Mouse (Mus musculus): ENCODE measurements around the gene Pibf1. TPM values are rescaled to one million over a fixed set of nuclear protein-coding genes. Genes with fewer than 3 reads are reported as not detected.

Gene Pibf1
- polyA plus RNA-seq, 1 experiment from 2014 or later: 20.2 TPM

GRCm38 (mm10) chr14:99104542-99105123 is 5.4 kb downstream of the Pibf1 start:
- no peaks in the 10 kb centered on the region for H3K4me1 ChIP-seq (ENCODE audit: control insufficient read depth, insufficient read depth, low read length)
- no peak overlapping the region for H3K9ac ChIP-seq (ENCODE audit: low read length)
- no peak overlapping the region for H3K4me3 ChIP-seq (ENCODE audit: low read depth, low read length)
- 92% methylated on average over 6 of the region's 6 CpGs for WGBS
- no peaks in the 10 kb centered on the region for H3K9me3 ChIP-seq (ENCODE audit: control insufficient read depth, low read length)
- H3K27me3 ChIP-seq (ENCODE audit: control insufficient read depth, insufficient read depth, low read length): no peaks in the 10 kb centered on the region
- ATAC-seq (ENCODE audit: insufficient read depth, low FRiP score, low TSS enrichment): no peak
- H3K36me3 ChIP-seq (ENCODE audit: control insufficient read depth, insufficient read depth, low read length): peaks cover 6% of the 10 kb centered on the region
- no peak overlapping the region for H3K4me2 ChIP-seq (ENCODE audit: low read depth)
- no peak for DNase-seq (ENCODE audit: low spot score)
- H3K27ac ChIP-seq (ENCODE audit: low read depth, low read length): no peak overlapping the region

GRCm38 (mm10) chr14:99106671-99107070 is 7.4 kb downstream of the Pibf1 start:
- Histone ChIP-seq H3K36me3 (ENCODE audit: control insufficient read depth, insufficient read depth, low read length) (peaks cover 6% of the 10 kb centered on the region), H3K4me1 (ENCODE audit: control insufficient read depth, insufficient read depth, low read length) (no peaks in the 10 kb centered on the region), H3K27me3 (ENCODE audit: control insufficient read depth, insufficient read depth, low read length) (no peaks in the 10 kb centered on the region), H3K27ac (ENCODE audit: low read depth, low read length) (no peak overlapping the region), H3K9me3 (ENCODE audit: control insufficient read depth, low read length) (no peaks in the 10 kb centered on the region), H3K4me3 (ENCODE audit: low read depth, low read length) (no peak overlapping the region), H3K4me2 (ENCODE audit: low read depth) (no peak overlapping the region), H3K9ac (ENCODE audit: low read length) (no peak overlapping the region)
- DNase-seq (ENCODE audit: low spot score): no peak
- no peak for ATAC-seq (ENCODE audit: insufficient read depth, low FRiP score, low TSS enrichment)
- 90% methylated on average over 2 of the region's 2 CpGs for WGBS

- ATAC-seq (ENCODE audit: insufficient read depth, low FRiP score, low TSS enrichment) (no peak), DNase-seq (ENCODE audit: low spot score) (no peak)
- H3K9ac ChIP-seq (ENCODE audit: low read length): no peak overlapping the region
- no peak overlapping the region for H3K4me3 ChIP-seq (ENCODE audit: low read depth, low read length)
- H3K4me1 ChIP-seq (ENCODE audit: control insufficient read depth, insufficient read depth, low read length): no peaks in the 10 kb centered on the region
- no peak overlapping the region for H3K27ac ChIP-seq (ENCODE audit: low read depth, low read length)
- no peak overlapping the region for H3K4me2 ChIP-seq (ENCODE audit: low read depth)
- no peaks in the 10 kb centered on the region for H3K27me3 ChIP-seq (ENCODE audit: control insufficient read depth, insufficient read depth, low read length)
- no peaks in the 10 kb centered on the region for H3K9me3 ChIP-seq (ENCODE audit: control insufficient read depth, low read length)
- 47% methylated on average over 2 of the region's 2 CpGs for WGBS
- peaks cover 6% of the 10 kb centered on the region for H3K36me3 ChIP-seq (ENCODE audit: control insufficient read depth, insufficient read depth, low read length)
These were observed 8.5 kb downstream of the Pibf1 start for GRCm38 (mm10) chr14:99107631-99108187.

- Histone ChIP-seq H3K27ac (ENCODE audit: low read depth, low read length) (no peak overlapping the region), H3K4me3 (ENCODE audit: low read depth, low read length) (no peak overlapping the region), H3K9me3 (ENCODE audit: control insufficient read depth, low read length) (no peaks in the 10 kb centered on the region), H3K27me3 (ENCODE audit: control insufficient read depth, insufficient read depth, low read length) (no peaks in the 10 kb centered on the region), H3K4me1 (ENCODE audit: control insufficient read depth, insufficient read depth, low read length) (no peaks in the 10 kb centered on the region), H3K4me2 (ENCODE audit: low read depth) (no peak overlapping the region), H3K9ac (ENCODE audit: low read length) (no peak overlapping the region), H3K36me3 (ENCODE audit: control insufficient read depth, insufficient read depth, low read length) (peaks cover 7% of the 10 kb centered on the region)
- DNase-seq (ENCODE audit: low spot score) (no peak), ATAC-seq (ENCODE audit: insufficient read depth, low FRiP score, low TSS enrichment) (no peak)
- WGBS: 96% methylated on average over 6 of the region's 6 CpGs
These were observed 9.5 kb downstream of the Pibf1 start for GRCm38 (mm10) chr14:99108762-99109161.

- Histone ChIP-seq H3K4me1 (ENCODE audit: control insufficient read depth, insufficient read depth, low read length) (no peaks in the 10 kb centered on the region), H3K36me3 (ENCODE audit: control insufficient read depth, insufficient read depth, low read length) (peaks cover 3% of the 10 kb centered on the region; the same call in 1 of the 2 replicates), H3K27ac (ENCODE audit: low read depth, low read length) (no peak overlapping the region), H3K4me2 (ENCODE audit: low read depth) (no peak overlapping the region), H3K27me3 (ENCODE audit: control insufficient read depth, insufficient read depth, low read length) (no peaks in the 10 kb centered on the region), H3K4me3 (ENCODE audit: low read depth, low read length) (no peak overlapping the region), H3K9ac (ENCODE audit: low read length) (no peak overlapping the region), H3K9me3 (ENCODE audit: control insufficient read depth, low read length) (no peaks in the 10 kb centered on the region)
- ATAC-seq (ENCODE audit: insufficient read depth, low FRiP score, low TSS enrichment): no peak
- no peak for DNase-seq (ENCODE audit: low spot score)
- WGBS: 80% methylated on average over 4 of the region's 4 CpGs
These were observed 18.4 kb downstream of the Pibf1 start for GRCm38 (mm10) chr14:99117576-99117975.

- no peaks in the 10 kb centered on the region for H3K4me1 ChIP-seq (ENCODE audit: control insufficient read depth, insufficient read depth, low read length)
- DNase-seq (ENCODE audit: low spot score): no peak
- H3K4me3 ChIP-seq (ENCODE audit: low read depth, low read length): no peak overlapping the region
- 89% methylated on average over 11 of the region's 11 CpGs for WGBS
- peaks cover 2% of the 10 kb centered on the region; the same call in 1 of the 2 replicates for H3K36me3 ChIP-seq (ENCODE audit: control insufficient read depth, insufficient read depth, low read length)
- H3K27me3 ChIP-seq (ENCODE audit: control insufficient read depth, insufficient read depth, low read length): no peaks in the 10 kb centered on the region
- H3K4me2 ChIP-seq (ENCODE audit: low read depth): no peak overlapping the region
- no peaks in the 10 kb centered on the region for H3K9me3 ChIP-seq (ENCODE audit: control insufficient read depth, low read length)
- ATAC-seq (ENCODE audit: insufficient read depth, low FRiP score, low TSS enrichment): no peak
- no peak overlapping the region for H3K27ac ChIP-seq (ENCODE audit: low read depth, low read length)
- no peak overlapping the region for H3K9ac ChIP-seq (ENCODE audit: low read length)
These were observed 22.5 kb downstream of the Pibf1 start for GRCm38 (mm10) chr14:99121584-99122339.

GRCm38 (mm10) chr14:99124076-99124475 is 24.9 kb downstream of the Pibf1 start:
- no peak overlapping the region for H3K9ac ChIP-seq (ENCODE audit: low read length)
- no peak overlapping the region for H3K4me3 ChIP-seq (ENCODE audit: low read depth, low read length)
- 96% methylated on average over 4 of the region's 4 CpGs for WGBS
- H3K9me3 ChIP-seq (ENCODE audit: control insufficient read depth, low read length): no peaks in the 10 kb centered on the region
- DNase-seq (ENCODE audit: low spot score): no peak
- 0 out of 2 replicates have a peak, but pooled peaks cover 2% of the 10 kb centered on the region for H3K36me3 ChIP-seq (ENCODE audit: control insufficient read depth, insufficient read depth, low read length)
- no peaks in the 10 kb centered on the region for H3K4me1 ChIP-seq (ENCODE audit: control insufficient read depth, insufficient read depth, low read length)
- H3K4me2 ChIP-seq (ENCODE audit: low read depth): no peak overlapping the region
- no peak overlapping the region for H3K27ac ChIP-seq (ENCODE audit: low read depth, low read length)
- no peak for ATAC-seq (ENCODE audit: insufficient read depth, low FRiP score, low TSS enrichment)
- no peaks in the 10 kb centered on the region for H3K27me3 ChIP-seq (ENCODE audit: control insufficient read depth, insufficient read depth, low read length)

- Histone ChIP-seq H3K27ac (ENCODE audit: low read depth, low read length) (no peak overlapping the region), H3K9me3 (ENCODE audit: control insufficient read depth, low read length) (no peaks in the 10 kb centered on the region), H3K4me1 (ENCODE audit: control insufficient read depth, insufficient read depth, low read length) (no peaks in the 10 kb centered on the region), H3K27me3 (ENCODE audit: control insufficient read depth, insufficient read depth, low read length) (no peaks in the 10 kb centered on the region), H3K4me3 (ENCODE audit: low read depth, low read length) (no peak overlapping the region), H3K36me3 (ENCODE audit: control insufficient read depth, insufficient read depth, low read length) (0 out of 2 replicates have a peak, but pooled peaks cover 2% of the 10 kb centered on the region), H3K4me2 (ENCODE audit: low read depth) (no peak overlapping the region), H3K9ac (ENCODE audit: low read length) (no peak overlapping the region)
- DNase-seq (ENCODE audit: low spot score): no peak
- WGBS: 93% methylated on average over 4 of the region's 4 CpGs
- no peak for ATAC-seq (ENCODE audit: insufficient read depth, low FRiP score, low TSS enrichment)
These were observed 27.5 kb downstream of the Pibf1 start for GRCm38 (mm10) chr14:99126713-99127112.

- H3K4me2 ChIP-seq (ENCODE audit: low read depth): no peak overlapping the region
- no peaks in the 10 kb centered on the region for H3K36me3 ChIP-seq (ENCODE audit: control insufficient read depth, insufficient read depth, low read length)
- H3K27me3 ChIP-seq (ENCODE audit: control insufficient read depth, insufficient read depth, low read length): no peaks in the 10 kb centered on the region
- no peak for DNase-seq (ENCODE audit: low spot score)
- WGBS: 87% methylated on average over 1 of the region's 1 CpGs
- H3K27ac ChIP-seq (ENCODE audit: low read depth, low read length): no peak overlapping the region
- no peak overlapping the region for H3K4me3 ChIP-seq (ENCODE audit: low read depth, low read length)
- ATAC-seq (ENCODE audit: insufficient read depth, low FRiP score, low TSS enrichment): no peak
- H3K4me1 ChIP-seq (ENCODE audit: control insufficient read depth, insufficient read depth, low read length): no peaks in the 10 kb centered on the region
- H3K9me3 ChIP-seq (ENCODE audit: control insufficient read depth, low read length): no peaks in the 10 kb centered on the region
- no peak overlapping the region for H3K9ac ChIP-seq (ENCODE audit: low read length)
These were observed 28.3 kb downstream of the Pibf1 start for GRCm38 (mm10) chr14:99127509-99127908.
